Mouse (Mus musculus) E14TG2a.4 (cell line): ENCODE results near the gene Fmc1.

Experiments
- H3K27me3 ChIP-seq: 2 replicates; pipeline ENCODE4 v1.6.1; 2014; ENCODE audit warnings: low read length, control low read depth; ENCODE audit not compliant: insufficient read depth
- H3K36me3 ChIP-seq: 2 replicates; pipeline ENCODE4 v1.6.1; 2014; ENCODE audit warnings: low read length, control low read depth; ENCODE audit not compliant: insufficient read depth
- H3K4me1 ChIP-seq: replicated peaks from 2 replicates; pipeline ENCODE4 v1.6.1; 2014; ENCODE audit warnings: low read depth, low read length, control low read depth
- H3K4me3 ChIP-seq: replicated peaks from 2 replicates; pipeline ENCODE4 v1.5.1; 2014; ENCODE audit warnings: mild to moderate bottlenecking, low read length
- H3K9me3 ChIP-seq: 2 replicates; pipeline ENCODE4 v1.6.1; 2014; ENCODE audit warnings: low read length, control low read depth
- CTCF ChIP-seq: conservative IDR thresholded peaks from 2 replicates; pipeline ENCODE4 v1.5.1; 2014; ENCODE audit warnings: low read length
- NANOG ChIP-seq: IDR thresholded peaks from 2 replicates; pipeline ENCODE4 v1.6.1; 2014; ENCODE audit warnings: borderline replicate concordance, low read length, mixed read lengths
- POU5F1 ChIP-seq: IDR thresholded peaks from 2 replicates; pipeline ENCODE4 v1.6.1; 2014; ENCODE audit warnings: low read length, borderline replicate concordance

Fmc1 gene

GRCm38 (mm10) chr6:38533428-38534405, at the start of gene Fmc1:
Gene Fmc1 (plus strand): TSS chr6:38533502.
- peaks cover 2% of the 10 kb centered on the region; the same call in 1 of the 2 replicates for H3K36me3 ChIP-seq
- no peaks in the 10 kb centered on the region for H3K9me3 ChIP-seq
- peaks cover 20% of the 10 kb centered on the region for H3K4me1 ChIP-seq
- H3K4me3 ChIP-seq = peak within 1 kb of the TSS; percentile 95
- no peak for TF ChIP-seq POU5F1
- no peaks in the 10 kb centered on the region for H3K27me3 ChIP-seq

- H3K27me3 ChIP-seq = no peaks in the 10 kb centered on the region
- TF ChIP-seq POU5F1 = no peak
- TF ChIP-seq CTCF = peak; percentile 84
- no peaks in the 10 kb centered on the region for H3K4me1 ChIP-seq
- H3K4me3 ChIP-seq = no peak overlapping the region
- H3K9me3 ChIP-seq = no peaks in the 10 kb centered on the region
- peaks cover 78% of the 10 kb centered on the region for H3K36me3 ChIP-seq
Measured at GRCm38 (mm10) chr6:38492550-38492949, 40.8 kb upstream of the Fmc1 start.

DNA sequence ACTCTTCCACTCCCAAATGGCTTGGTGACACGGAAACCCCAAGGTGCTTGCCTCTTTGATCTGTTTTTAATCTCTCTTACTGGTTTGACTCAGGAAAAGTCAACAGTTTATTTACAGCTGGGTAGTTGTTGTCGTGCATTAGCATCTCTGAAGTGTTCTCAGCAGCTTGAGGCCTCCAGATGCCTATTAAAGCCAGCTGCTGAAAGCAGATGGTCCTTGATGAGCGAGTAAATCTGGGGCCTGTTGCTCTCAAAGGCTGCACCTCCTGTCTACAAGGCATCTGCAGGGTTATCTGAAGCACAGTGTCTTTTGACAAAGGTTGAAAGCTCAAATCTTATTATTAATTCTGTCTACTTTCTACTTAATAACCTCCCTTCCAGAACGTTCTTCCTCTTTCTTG, 37.7 kb upstream of the Fmc1 start:
- Histone ChIP-seq H3K4me1 (no peaks in the 10 kb centered on the region), H3K9me3 (no peaks in the 10 kb centered on the region), H3K4me3 (no peak overlapping the region), H3K36me3 (peaks cover 82% of the 10 kb centered on the region), H3K27me3 (no peaks in the 10 kb centered on the region)
- TF ChIP-seq POU5F1 = no peak
- no peak for TF ChIP-seq NANOG
- no peak for TF ChIP-seq CTCF

GRCm38 (mm10) chr6:38512096-38512495, 21.2 kb upstream of the Fmc1 start:
- H3K4me1 ChIP-seq = 0 out of 2 replicates have a peak, but pooled peaks cover 4% of the 10 kb centered on the region
- TF ChIP-seq CTCF (no peak), NANOG (no peak), POU5F1 (no peak)
- peaks cover 14% of the 10 kb centered on the region; the same call in 1 of the 2 replicates for H3K36me3 ChIP-seq
- H3K27me3 ChIP-seq = no peaks in the 10 kb centered on the region
- no peak overlapping the region for H3K4me3 ChIP-seq
- no peaks in the 10 kb centered on the region for H3K9me3 ChIP-seq

DNA sequence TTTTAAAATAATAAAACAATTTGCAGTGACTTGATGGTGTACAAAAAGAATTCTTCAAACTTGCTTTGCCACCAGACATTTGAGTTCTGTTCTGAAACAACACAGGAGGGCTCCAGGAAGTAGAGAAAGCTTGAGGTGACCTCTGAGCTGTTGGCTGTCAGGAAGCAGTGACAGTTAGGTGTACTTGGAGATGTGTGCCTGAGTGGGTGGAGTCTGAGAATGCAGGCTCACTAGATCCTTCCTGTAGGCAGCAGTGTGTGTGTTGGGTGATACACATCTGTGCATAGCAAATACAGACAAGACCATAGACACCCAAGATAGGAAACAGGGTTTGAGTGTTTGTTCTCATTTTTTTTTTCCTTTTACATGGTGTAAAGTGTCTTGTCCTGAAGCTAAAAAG, 20.5 kb upstream of the Fmc1 start:
- Histone ChIP-seq H3K4me3 (no peak overlapping the region), H3K27me3 (no peaks in the 10 kb centered on the region), H3K4me1 (0 out of 2 replicates have a peak, but pooled peaks cover 4% of the 10 kb centered on the region), H3K36me3 (peaks cover 14% of the 10 kb centered on the region; the same call in 1 of the 2 replicates), H3K9me3 (no peaks in the 10 kb centered on the region)
- no peak for TF ChIP-seq NANOG
- no peak for TF ChIP-seq CTCF
- no peak for TF ChIP-seq POU5F1

DNA sequence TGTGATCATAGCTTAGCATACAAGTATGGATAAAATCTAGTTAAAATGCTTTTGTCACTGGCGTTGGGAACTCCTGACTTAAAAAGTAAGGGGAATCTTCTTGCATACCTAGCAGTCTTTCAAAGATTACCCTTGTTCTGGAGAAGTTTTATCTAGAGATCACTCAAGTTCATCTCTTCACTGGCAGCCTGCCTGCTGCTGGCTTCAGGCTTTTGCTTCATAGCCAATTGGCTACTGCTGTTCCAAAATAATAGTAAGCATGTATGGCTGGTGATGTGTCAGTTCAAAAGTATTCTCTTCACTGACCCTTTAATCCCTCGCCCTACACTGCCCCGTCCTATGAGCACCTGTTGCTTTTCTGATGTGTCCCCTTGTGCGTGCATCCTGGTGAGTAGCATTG, 18.1 kb upstream of the Fmc1 start:
- Histone ChIP-seq H3K27me3 (no peaks in the 10 kb centered on the region), H3K4me3 (no peak overlapping the region), H3K36me3 (peaks cover 7% of the 10 kb centered on the region; the same call in 1 of the 2 replicates), H3K4me1 (0 out of 2 replicates have a peak, but pooled peaks cover 4% of the 10 kb centered on the region), H3K9me3 (no peaks in the 10 kb centered on the region)
- TF ChIP-seq NANOG (no peak), POU5F1 (no peak), CTCF (no peak)

DNA sequence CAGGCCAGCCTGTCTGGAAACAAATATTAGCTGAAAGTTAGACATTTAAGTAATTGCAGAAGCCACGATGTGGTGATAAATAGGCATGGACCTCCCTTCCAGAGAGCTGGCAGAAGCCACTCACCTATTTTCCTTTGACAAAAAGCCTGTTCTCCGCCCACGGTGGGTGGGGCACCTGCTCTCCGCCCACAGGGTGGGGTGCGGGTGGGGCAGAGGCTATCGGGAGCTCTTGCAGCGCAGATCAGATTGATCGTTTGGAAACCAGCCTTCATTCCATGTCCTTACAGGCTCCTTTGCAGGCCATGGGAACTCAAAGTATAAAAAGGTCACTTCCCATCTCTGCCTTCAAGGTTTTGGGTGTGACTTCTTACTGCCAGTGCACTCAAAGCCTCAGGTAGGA, 9.5 kb upstream of the Fmc1 start:
- TF ChIP-seq POU5F1 = no peak
- Histone ChIP-seq H3K27me3 (peaks cover 2% of the 10 kb centered on the region; the same call in 1 of the 2 replicates), H3K36me3 (no peaks in the 10 kb centered on the region), H3K4me3 (peak overlapping the region; percentile 50), H3K9me3 (no peaks in the 10 kb centered on the region), H3K4me1 (peaks cover 20% of the 10 kb centered on the region)

- no peaks in the 10 kb centered on the region for H3K9me3 ChIP-seq
- H3K4me1 ChIP-seq = peaks cover 20% of the 10 kb centered on the region
- peak; percentile 67 for TF ChIP-seq CTCF
- no peak for TF ChIP-seq POU5F1
- TF ChIP-seq NANOG = no peak
- 0 out of 2 replicates have a peak, but pooled peaks cover under 1% of the 10 kb centered on the region for H3K27me3 ChIP-seq
- H3K4me3 ChIP-seq = no peak overlapping the region
- no peaks in the 10 kb centered on the region for H3K36me3 ChIP-seq
Measured at GRCm38 (mm10) chr6:38531211-38531820, 2.0 kb upstream of the Fmc1 start.
